Mouse (Mus musculus) adrenal gland, postnatal 14 days (tissue): Measurements from ENCODE around the gene Cda. TPM values are rescaled to one million over a fixed set of nuclear protein-coding genes. Genes with fewer than 3 reads are reported as not detected.

Experiments
- DNase-seq: peaks from one replicate; pipeline ENCODE4 v3.0.0; 2021; ENCODE audit warnings: mixed read lengths
- microRNA-seq, 2 experiments: library from miRNA; unstranded; fragments of <30 nt; microRNA quantifications; one replicate each; pipeline ENCODE4 v1.2.0; 2021
- total RNA-seq: library from RNA; stranded (reverse); gene quantifications from 2 replicates; pipeline ENCODE4 v1.2.3, GENCODE M21; 2021

The Cda gene
- total RNA-seq, 1 experiment from 2014 or later = 10.4 TPM

DNA sequence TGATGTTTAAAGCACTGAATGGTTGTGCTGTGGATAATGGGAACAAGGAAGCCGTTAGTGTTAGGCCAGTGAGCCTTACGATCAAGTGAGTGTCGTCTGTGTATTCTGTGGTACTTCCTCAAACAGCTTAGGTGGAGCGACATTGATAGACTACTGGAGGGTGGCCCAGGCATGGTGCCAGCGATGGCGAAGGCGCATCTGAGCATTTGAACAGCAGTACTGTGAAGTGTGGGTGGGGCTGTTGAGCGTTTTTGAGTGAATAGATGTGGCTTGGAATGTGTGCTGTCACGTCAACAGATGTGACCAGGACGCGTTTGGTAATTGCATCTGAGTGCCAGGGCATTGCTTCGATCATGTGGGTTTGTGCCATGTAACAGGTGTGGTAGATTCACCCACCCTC lies 60.1 kb downstream of the Cda start:
- no peak for DNase-seq

DNA sequence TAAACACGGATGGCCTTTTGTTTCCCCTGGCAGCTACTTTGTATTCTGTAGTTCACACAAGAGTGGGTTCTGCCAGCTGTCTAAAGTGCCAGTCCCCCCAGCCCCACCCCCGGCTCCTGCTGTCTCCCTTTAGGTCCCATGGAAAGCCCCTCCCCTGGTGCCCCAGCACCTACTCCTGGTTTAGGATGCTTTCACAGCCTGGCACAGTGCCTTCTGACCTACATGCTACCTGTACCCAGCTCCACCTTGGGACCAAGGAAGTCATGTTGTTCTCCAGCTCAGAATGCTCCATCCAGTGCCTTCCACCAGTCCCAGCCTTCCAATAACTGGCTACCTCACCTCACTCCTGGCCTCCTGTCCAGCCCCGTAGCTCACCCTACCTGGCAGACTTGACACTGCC lies 60.8 kb downstream of the Cda start:
- DNase-seq = no peak

DNA sequence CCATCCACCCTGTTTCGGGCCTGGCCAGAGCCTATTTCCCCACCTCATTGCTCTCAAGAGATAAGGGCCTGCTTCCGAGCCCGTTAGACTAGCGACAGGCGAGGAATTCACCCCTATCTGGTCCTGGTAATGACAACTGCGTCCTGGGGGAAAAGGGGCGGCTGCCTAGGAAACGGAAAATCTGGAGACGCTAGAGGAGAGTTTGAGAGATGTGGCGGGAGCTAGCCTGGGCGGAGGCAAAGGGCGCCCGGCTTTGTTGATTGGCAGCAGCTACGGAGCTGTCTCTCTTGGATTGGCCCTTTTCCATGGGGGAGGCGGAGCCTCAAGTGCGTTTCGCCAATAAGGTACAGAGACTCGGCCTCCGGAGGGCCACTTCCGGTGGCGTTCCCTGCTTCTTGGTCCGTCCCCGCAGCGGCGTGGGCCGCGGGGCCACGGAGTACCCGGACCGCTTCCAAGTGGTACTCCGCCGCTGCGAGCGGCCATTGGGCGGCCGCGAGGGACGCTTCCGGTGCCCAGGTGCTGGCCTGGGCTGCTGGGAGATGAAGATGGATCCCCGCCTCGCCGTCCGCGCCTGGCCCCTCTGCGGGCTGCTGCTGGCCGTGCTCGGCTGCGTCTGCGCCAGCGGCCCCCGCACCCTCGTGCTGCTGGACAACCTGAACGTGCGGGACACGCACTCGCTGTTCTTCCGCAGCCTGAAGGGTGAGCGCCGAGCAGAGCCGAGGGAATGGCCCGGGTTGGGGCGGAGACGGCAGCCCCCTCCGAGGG lies 63.3 kb downstream of the Cda start, which contains the start of gene Ddost:
Ddost (plus strand) TSS at position 391 of the 765 bp plus-strand sequence.
- DNase-seq = peak; percentile 99

DNA sequence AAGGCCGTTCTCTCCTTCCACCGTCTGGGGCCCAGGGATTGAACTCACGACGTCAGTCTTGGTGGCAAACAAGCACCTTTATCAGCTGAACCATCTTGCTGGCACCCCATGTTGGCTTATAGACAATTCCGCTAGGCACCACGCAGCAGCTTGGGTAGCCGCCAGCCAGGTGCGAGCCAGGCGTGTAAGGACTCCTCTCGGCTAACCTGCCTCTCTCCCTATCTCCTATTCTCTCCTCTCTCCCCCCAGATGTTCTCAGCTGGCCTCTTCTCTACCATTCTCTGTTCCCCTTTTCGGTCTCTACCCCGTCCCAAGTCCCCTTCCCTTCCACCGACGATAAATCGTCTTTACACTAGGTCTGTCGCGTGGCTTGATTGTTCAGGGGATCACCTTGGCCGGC lies 64.0 kb downstream of the Cda start:
- peak; percentile 27 for DNase-seq

DNA sequence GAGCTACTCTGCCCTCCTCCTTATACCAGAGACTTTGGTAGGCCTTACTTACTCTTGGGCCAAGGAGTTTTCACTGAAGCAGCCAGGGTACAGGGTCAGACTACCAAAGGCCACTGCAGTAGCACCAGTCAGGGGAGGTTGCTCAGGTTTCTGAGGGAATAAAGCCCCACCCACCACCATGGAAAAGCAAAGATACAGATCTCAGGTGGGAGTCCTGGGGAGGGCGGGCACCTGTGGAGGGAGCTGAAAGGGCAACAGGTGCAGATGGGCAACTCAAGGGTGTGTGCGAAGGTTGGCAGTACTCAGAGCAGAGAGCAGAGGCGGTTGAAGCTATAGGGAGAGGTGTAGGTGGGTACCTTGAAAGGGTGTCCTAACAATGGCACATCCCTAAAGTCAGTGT lies 64.8 kb downstream of the Cda start:
- DNase-seq = no peak

DNA sequence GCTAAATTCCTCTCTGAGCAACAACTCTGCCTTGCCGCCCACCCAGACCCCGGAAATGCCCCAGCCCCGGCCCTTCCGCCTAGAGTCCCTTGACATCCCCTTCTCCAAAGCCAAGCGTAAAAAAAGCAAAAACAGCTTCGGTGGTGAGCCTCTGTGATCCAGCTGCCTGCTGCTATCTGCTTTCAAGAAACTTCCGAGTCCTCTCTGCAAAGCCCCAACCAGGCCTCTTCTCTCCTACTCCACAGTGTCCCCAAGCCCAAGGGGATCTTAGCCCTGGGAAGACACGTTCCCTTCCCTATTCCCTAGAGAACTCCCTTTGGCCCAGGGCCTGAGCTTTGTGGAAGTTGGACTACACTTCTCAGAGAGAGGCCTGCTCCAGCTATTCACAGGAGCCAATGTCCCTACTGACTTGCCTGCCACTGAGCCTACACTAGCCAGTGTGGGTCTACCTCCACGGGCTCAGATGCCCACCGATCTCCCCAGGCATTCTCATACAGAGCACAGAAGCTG lies 66.5 kb downstream of the Cda start:
- DNase-seq = no peak

DNA sequence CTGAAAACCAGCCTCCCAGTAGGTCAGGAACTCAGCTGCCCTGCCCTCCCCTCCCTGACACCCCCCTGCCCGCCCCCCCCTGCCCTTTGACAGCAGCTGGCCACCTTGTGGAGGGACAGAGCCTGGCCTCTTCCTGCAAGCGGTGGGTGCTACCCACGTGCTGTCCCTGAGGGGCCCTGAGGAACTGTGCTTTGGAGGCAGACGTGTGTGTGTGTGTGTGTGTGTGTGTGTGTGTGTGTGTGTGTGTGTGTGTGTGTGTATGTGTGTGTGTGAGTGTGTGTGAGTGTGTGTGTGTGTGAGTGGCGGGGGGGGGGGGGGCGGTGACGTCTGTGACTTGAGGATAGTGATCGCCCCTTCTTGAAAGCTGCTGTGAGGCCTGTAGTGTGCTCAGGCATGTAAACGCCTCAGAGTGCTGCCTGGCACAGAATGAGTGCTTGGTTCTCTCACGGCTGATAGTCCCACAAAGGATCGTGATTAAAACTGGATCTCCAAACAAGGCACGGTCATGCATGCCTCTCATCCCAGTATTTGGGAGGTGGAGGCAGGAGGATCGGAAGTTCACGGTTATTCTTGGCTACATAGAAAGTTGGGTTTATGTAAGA lies 73.7 kb downstream of the Cda start:
- DNase-seq = no peak

DNA sequence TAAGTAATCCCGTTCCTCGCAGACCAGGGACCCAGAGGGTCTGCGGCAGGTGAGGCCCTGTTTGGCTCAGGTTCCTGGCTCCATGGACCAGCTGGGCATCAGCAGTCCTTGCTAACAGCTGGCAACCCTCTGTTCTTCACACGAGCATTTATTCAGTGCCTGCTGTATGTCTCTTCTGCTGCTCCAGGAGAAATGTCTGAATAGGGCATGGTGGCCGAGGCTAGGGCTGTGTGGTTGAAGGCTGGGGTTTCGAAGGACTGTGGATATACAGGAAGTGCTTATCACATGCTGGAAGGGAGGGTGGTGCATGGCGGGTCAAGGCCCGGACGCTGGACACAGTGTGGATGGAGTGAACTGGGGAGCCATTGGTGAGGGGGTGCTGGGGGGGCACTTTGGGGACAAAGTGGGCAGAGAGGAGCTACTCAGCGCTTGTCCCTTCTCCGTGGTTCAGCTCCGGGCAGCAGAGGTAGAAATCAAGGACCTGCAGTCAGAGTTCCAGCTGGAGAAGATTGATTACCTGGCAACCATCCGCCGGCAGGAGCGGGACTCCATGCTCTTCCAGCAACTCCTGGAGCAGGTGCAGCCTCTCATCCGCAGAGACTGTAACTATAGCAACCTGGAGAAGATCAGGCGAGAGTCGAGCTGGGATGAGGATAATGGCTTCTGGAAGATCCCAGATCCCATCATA lies 74.4 kb downstream of the Cda start:
- DNase-seq = no peak

DNA sequence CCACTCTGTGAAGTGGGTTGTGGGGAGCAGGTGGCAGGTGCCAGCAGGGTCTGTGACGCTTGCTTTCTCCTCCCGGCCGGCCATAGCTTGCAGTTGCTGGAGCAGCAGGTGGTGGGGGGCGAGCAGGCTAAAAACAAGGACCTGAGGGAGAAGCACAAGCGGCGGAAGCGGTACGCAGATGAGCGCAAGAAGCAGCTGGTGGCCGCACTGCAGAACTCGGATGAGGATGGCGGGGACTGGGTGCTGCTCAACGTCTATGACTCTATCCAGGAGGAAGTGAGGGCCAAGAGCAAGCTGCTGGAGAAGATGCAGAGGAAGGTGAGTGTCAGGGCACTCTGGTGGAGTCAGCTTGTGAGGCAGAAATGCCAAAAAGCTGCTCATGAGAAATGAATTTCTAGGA lies 75.8 kb downstream of the Cda start:
- DNase-seq = no peak

DNA sequence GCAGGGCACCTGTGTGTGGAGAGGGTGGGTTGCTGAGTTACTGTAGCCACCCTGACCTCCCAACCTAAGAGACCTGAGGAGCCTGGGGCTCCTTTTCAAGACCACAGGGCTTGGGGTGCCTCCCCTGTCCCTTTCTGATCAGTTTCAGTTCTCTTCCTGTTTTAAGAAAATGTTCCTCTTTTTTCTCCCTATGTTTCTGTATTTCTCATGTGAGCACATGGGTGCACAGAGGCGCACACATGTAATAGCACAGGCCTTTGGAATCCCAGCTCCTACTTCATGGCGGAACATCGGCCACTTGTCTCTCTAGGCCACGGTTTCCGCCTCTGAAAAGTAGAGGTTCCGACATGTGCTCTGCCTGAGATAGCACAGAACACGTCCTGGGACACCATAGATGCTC lies 79.1 kb downstream of the Cda start:
- DNase-seq = no peak

Small RNA genes within 50 kb of the gene (microRNA-seq; reads per million reads assigned to microRNA genes)
- 0.38 to 0.43 reads per million in 2 experiments for gene Gm27646
- gene Mir7019 = 1.7 to 3.8 reads per million in 2 experiments

Other genes with a start within 250 kb of the Cda start
- 164 and 180 TPM in 2 replicates for gene Hp1bp3, start 151.7 kb downstream of the Cda start, total RNA-seq
- gene Sh2d5, start 117.6 kb downstream of the Cda start, total RNA-seq = 1.8 and 2.0 TPM in 2 replicates
- 3.6 and 3.8 TPM in 2 replicates for gene Kif17, start 117.6 kb downstream of the Cda start, total RNA-seq
- 113 and 115 TPM in 2 replicates for gene Ddost, start 63.3 kb downstream of the Cda start, total RNA-seq
- 149 and 151 TPM in 2 replicates for gene Pink1, start 41.7 kb downstream of the Cda start, total RNA-seq
- 2.1 and 3.0 TPM in 2 replicates for gene Fam43b, start 28.5 kb upstream of the Cda start, total RNA-seq
- gene Mul1, start 66.7 kb upstream of the Cda start, total RNA-seq = 53.9 and 57.6 TPM in 2 replicates
- 18.9 and 22.9 TPM in 2 replicates for gene Camk2n1, start 86.3 kb upstream of the Cda start, total RNA-seq